Mouse (Mus musculus): ENCODE data around the gene Syna.

GRCm38 (mm10) chr5:134531585-134531984 lies 28.4 kb downstream of the Syna start:
- TF ChIP-seq CTCF (IDR thresholded peaks at IDR 0.05; ENCODE audit: low read depth, low read length): no peak
- no peak for TF ChIP-seq POLR2A (IDR thresholded peaks at IDR 0.05; ENCODE audit: borderline replicate concordance, low read depth, low read length)

Data from bone marrow macrophage, adult 2 months (primary cell).